Mouse (Mus musculus): ENCODE measurements around the gene Sstr1. TPM values are rescaled to one million over a fixed set of nuclear protein-coding genes. Genes with fewer than 3 reads are reported as not detected.

Sstr1 gene
- total and polyA plus RNA-seq, 3 experiments, result not detected

GRCm38 (mm10) chr12:58232489-58232888 lies 20.9 kb downstream of the Sstr1 start:
- TF ChIP-seq ETS1 (conservative IDR thresholded peaks at IDR 0.05; ENCODE audit: low read depth, low read length), result no peak
- no peak for TF ChIP-seq GABPA (IDR thresholded peaks at IDR 0.05; ENCODE audit: insufficient replicate concordance, low read depth, low read length)
- TF ChIP-seq MXI1 (IDR thresholded peaks at IDR 0.05; ENCODE audit: low read depth, low read length), result no peak
- TF ChIP-seq CTCF (conservative IDR thresholded peaks at IDR 0.05 in 1 of 2, IDR thresholded peaks at IDR 0.05 in 1 of 2; ENCODE audit: low read depth in 2 of 2, low read length in 2 of 2), result no peak
- no peak for TF ChIP-seq POLR2A (IDR thresholded peaks at IDR 0.05; ENCODE audit: low read depth, low read length)
- TF ChIP-seq MAZ (IDR thresholded peaks at IDR 0.05; ENCODE audit: low read depth, low read length), result no peak
- no peak for TF ChIP-seq SIN3A (IDR thresholded peaks at IDR 0.05; ENCODE audit: low read length)
- no peak for TF ChIP-seq EP300 (IDR thresholded peaks at IDR 0.05; ENCODE audit: low read length)
- TF ChIP-seq CHD2 (IDR thresholded peaks at IDR 0.05; ENCODE audit: low read length), result no peak
- TF ChIP-seq ZC3H11A (IDR thresholded peaks at IDR 0.05; ENCODE audit: low read depth, low read length), result no peak
- TF ChIP-seq NRF1 (IDR thresholded peaks at IDR 0.05; ENCODE audit: low read depth, low read length), result no peak
- no peak for TF ChIP-seq POLR2AphosphoS2 (IDR thresholded peaks at IDR 0.05; ENCODE audit: low read depth, low read length)
- no peak for TF ChIP-seq JUND (conservative IDR thresholded peaks at IDR 0.05; ENCODE audit: low read depth, low read length)
- no peak for TF ChIP-seq E2F4 (IDR thresholded peaks at IDR 0.05; ENCODE audit: insufficient replicate concordance, low read depth, low read length)
- TF ChIP-seq BHLHE40 (IDR thresholded peaks at IDR 0.05; ENCODE audit: low read depth, low read length), result no peak
- TF ChIP-seq TCF12 (IDR thresholded peaks at IDR 0.05; ENCODE audit: low read depth, low read length), result no peak
- no peak for TF ChIP-seq USF2 (conservative IDR thresholded peaks at IDR 0.05; ENCODE audit: low read depth, low read length)
- Histone ChIP-seq H3K4me2 (ENCODE audit: insufficient read depth, low read depth, poor library complexity, severe bottlenecking) (no peak overlapping the region), H3K4me1 (ENCODE audit: control insufficient read depth in 1 of 2, insufficient read depth in 2 of 2) (peaks cover 0 to 13% of the 10 kb centered on the region in 2 experiments; a peak in 1 of 4 replicates), H3K79me2 (replicated peaks; ENCODE audit: control insufficient read depth, extremely low read depth, insufficient read depth, poor library complexity, severe bottlenecking) (no peaks in the 10 kb centered on the region), H3K9ac (ENCODE audit: insufficient read depth, low read depth) (no peak overlapping the region), H3K27me3 (replicated peaks) (no peaks in the 10 kb centered on the region), H3K4me3 (replicated peaks in 1 of 3; ENCODE audit: low read depth in 2 of 3, low read length in 2 of 3, poor library complexity in 1 of 3) (no peak overlapping the region), H3K27ac (ENCODE audit: insufficient read depth, low read depth) (no peak overlapping the region), H3K36me3 (replicated peaks in 1 of 2; ENCODE audit: control insufficient read depth in 1 of 2, insufficient read depth in 1 of 2, low read length in 1 of 2) (no peaks in the 10 kb centered on the region), H3K9me3 (replicated peaks; ENCODE audit: low read length) (no peaks in the 10 kb centered on the region)
- DNase-seq (ENCODE audit: extremely low read depth), result no peak
- dilution Hi-C loops (cut with MboI; ENCODE audit: extremely low pct_ligation_motif_present, extremely low pct_unique_long_range_greater_than_20kb, low sequenced_read_pairs), result no loop called here
- in situ Hi-C loops (cut with MboI; ENCODE audit: low pct_ligation_motif_present, low pct_unique_long_range_greater_than_20kb, low sequenced_read_pairs), result no loop called here

- no peaks in the 10 kb centered on the region for H3K9me3 ChIP-seq (replicated peaks; ENCODE audit: low read length)
- in situ Hi-C loops (cut with MboI; ENCODE audit: low pct_ligation_motif_present, low pct_unique_long_range_greater_than_20kb, low sequenced_read_pairs) (no loop called here), dilution Hi-C loops (cut with MboI; ENCODE audit: extremely low pct_ligation_motif_present, extremely low pct_unique_long_range_greater_than_20kb, low sequenced_read_pairs) (no loop called here)
- H3K9ac ChIP-seq (ENCODE audit: insufficient read depth, low read depth), result no peak overlapping the region
- no peaks in the 10 kb centered on the region for H3K79me2 ChIP-seq (replicated peaks; ENCODE audit: control insufficient read depth, extremely low read depth, insufficient read depth, poor library complexity, severe bottlenecking)
- no peak for TF ChIP-seq SIN3A (IDR thresholded peaks at IDR 0.05; ENCODE audit: low read length)
- TF ChIP-seq USF1 (IDR thresholded peaks at IDR 0.05; ENCODE audit: low read depth, low read length), result no peak
- TF ChIP-seq MAX (IDR thresholded peaks at IDR 0.05; ENCODE audit: low read length), result no peak
- TF ChIP-seq TCF12 (IDR thresholded peaks at IDR 0.05; ENCODE audit: low read depth, low read length), result no peak
- TF ChIP-seq JUND (conservative IDR thresholded peaks at IDR 0.05; ENCODE audit: low read depth, low read length), result no peak
- no peak for TF ChIP-seq RAD21 (IDR thresholded peaks at IDR 0.05; ENCODE audit: low read depth, low read length)
- no peak for TF ChIP-seq CHD1 (IDR thresholded peaks at IDR 0.05; ENCODE audit: low read depth, low read length)
- no peak for TF ChIP-seq KAT2A (IDR thresholded peaks at IDR 0.05; ENCODE audit: insufficient replicate concordance, low read length)
- no peak for TF ChIP-seq EP300 (IDR thresholded peaks at IDR 0.05; ENCODE audit: low read length)
- no peak for TF ChIP-seq PAX5 (IDR thresholded peaks at IDR 0.05; ENCODE audit: low read length)
- no peak for TF ChIP-seq ZMIZ1 (IDR thresholded peaks at IDR 0.05; ENCODE audit: low read depth, low read length)
- TF ChIP-seq IRF4 (IDR thresholded peaks at IDR 0.05; ENCODE audit: low read depth, low read length), result no peak
- no peak for TF ChIP-seq UBTF (IDR thresholded peaks at IDR 0.05; ENCODE audit: low read depth, low read length)
- no peak overlapping the region for H3K27ac ChIP-seq (ENCODE audit: insufficient read depth, low read depth)
- no peaks in the 10 kb centered on the region for H3K4me1 ChIP-seq (ENCODE audit: control insufficient read depth in 1 of 2, insufficient read depth in 2 of 2)
- no peak for DNase-seq (ENCODE audit: extremely low read depth)
- H3K4me2 ChIP-seq (ENCODE audit: insufficient read depth, low read depth, poor library complexity, severe bottlenecking), result no peak overlapping the region
- H3K36me3 ChIP-seq (replicated peaks in 1 of 2; ENCODE audit: control insufficient read depth in 1 of 2, insufficient read depth in 1 of 2, low read length in 1 of 2), result no peaks in the 10 kb centered on the region
- H3K4me3 ChIP-seq (replicated peaks in 1 of 3; ENCODE audit: low read depth in 2 of 3, low read length in 2 of 3, poor library complexity in 1 of 3), result no peak overlapping the region
- H3K27me3 ChIP-seq (replicated peaks), result no peaks in the 10 kb centered on the region
These were observed 40.3 kb downstream of the Sstr1 start for GRCm38 (mm10) chr12:58251901-58252300.

Data from CH12.LX (cell line).